In the genomic region with DNA sequence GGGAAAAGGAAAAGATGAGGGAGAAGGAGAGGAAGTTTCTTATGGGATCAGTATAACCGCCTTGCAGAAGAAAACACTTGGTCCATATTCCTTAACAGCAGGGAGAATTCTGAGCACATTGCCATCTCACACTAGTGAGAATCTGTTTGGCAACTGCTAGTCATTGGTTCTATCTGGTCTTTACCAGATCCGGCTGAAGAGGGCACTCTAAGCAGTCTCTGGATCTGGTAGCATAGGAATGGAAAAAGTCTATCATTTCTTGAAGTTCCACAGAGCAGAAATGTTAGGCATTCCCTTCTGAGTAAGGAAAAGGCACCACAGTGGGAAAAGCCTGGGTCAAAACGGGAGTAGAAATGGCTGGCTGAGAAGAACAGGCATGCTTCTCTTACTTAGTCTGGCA, we compare ENCODE assay signal across 21 mouse cellular contexts.
DNase-seq lines count a peak whose midpoint lies in the region; ATAC-seq and TF ChIP-seq lines count a peak whose summit lies in the region.
"Had no signal": no experiment of that assay in that cellular context is flagged by ENCODE, and none has a peak within 500 bp of the region (broad histone marks: within the 10 kb centered on the region; RNA-seq: fewer than 3 reads in every experiment).

No protein-coding gene starts in this region.

- no peak overlapping the region for H3K4me2 ChIP-seq in forebrain, postnatal 0 days (ENCODE audit: low read depth)
- no peak overlapping the region for H3K4me2 ChIP-seq in forebrain, embryonic 13.5 days
- H3K4me2 ChIP-seq: embryonic facial prominence, embryonic 15.5 days; limb, embryonic 13.5 days; liver, embryonic 13.5 days; lung, embryonic 15.5 days; midbrain, embryonic 15.5 days had no signal

- H3K27ac ChIP-seq in forebrain, postnatal 0 days (ENCODE audit: low read depth, low read length): no peak overlapping the region
- H3K27ac ChIP-seq in forebrain, embryonic 13.5 days: no peak overlapping the region
- H3K27ac ChIP-seq in left cerebral cortex, adult 2 months: no peak overlapping the region
- no peak overlapping the region for H3K27ac ChIP-seq in heart, embryonic 10.5 days
- H3K27ac ChIP-seq: embryonic facial prominence, embryonic 15.5 days; limb, embryonic 13.5 days; liver, embryonic 13.5 days; lung, embryonic 15.5 days; midbrain, embryonic 15.5 days had no signal

- H3K4me1 ChIP-seq in forebrain, postnatal 0 days (ENCODE audit: insufficient read depth): no peaks in the 10 kb centered on the region
- H3K4me1 ChIP-seq in forebrain, embryonic 13.5 days: no peaks in the 10 kb centered on the region
- H3K4me1 ChIP-seq in heart, embryonic 10.5 days: no peaks in the 10 kb centered on the region
- H3K4me1 ChIP-seq: embryonic facial prominence, embryonic 15.5 days; limb, embryonic 13.5 days; liver, embryonic 13.5 days; lung, embryonic 15.5 days; midbrain, embryonic 15.5 days had no signal

- no peak for ATAC-seq in forebrain, postnatal 0 days
- ATAC-seq in forebrain, embryonic 13.5 days: no peak
- ATAC-seq: inflammation-experienced regulatory T-cells, adult 6 months; midbrain, embryonic 15.5 days had no signal

- no peak overlapping the region for H3K9ac ChIP-seq in forebrain, postnatal 0 days
- no peak overlapping the region for H3K9ac ChIP-seq in forebrain, embryonic 13.5 days
- H3K9ac ChIP-seq: embryonic facial prominence, embryonic 15.5 days; limb, embryonic 13.5 days; liver, embryonic 13.5 days; lung, embryonic 15.5 days; midbrain, embryonic 15.5 days had no signal

- no peak overlapping the region for H3K4me3 ChIP-seq in forebrain, postnatal 0 days (ENCODE audit: low read depth, low read length)
- no peak overlapping the region for H3K4me3 ChIP-seq in forebrain, embryonic 13.5 days
- no peak overlapping the region for H3K4me3 ChIP-seq in left cerebral cortex, adult 2 months
- H3K4me3 ChIP-seq in heart, embryonic 10.5 days: no peak overlapping the region
- H3K4me3 ChIP-seq: embryonic facial prominence, embryonic 15.5 days; limb, embryonic 13.5 days; liver, embryonic 13.5 days; lung, embryonic 15.5 days; midbrain, embryonic 15.5 days had no signal

- no peaks in the 10 kb centered on the region for H3K9me3 ChIP-seq in forebrain, postnatal 0 days (ENCODE audit: low read length)
- H3K9me3 ChIP-seq in forebrain, embryonic 13.5 days (replicated peaks): no peaks in the 10 kb centered on the region
- no peaks in the 10 kb centered on the region for H3K9me3 ChIP-seq in heart, embryonic 10.5 days
- H3K9me3 ChIP-seq: embryonic facial prominence, embryonic 15.5 days; limb, embryonic 13.5 days; liver, embryonic 13.5 days; lung, embryonic 15.5 days; midbrain, embryonic 15.5 days had no signal

- peak; percentile 14; the same call in 1 of the 2 replicates for TF ChIP-seq CTCF in forebrain, postnatal 0 days (IDR thresholded peaks at IDR 0.05; ENCODE audit: low read depth)
- peak; percentile 30 for TF ChIP-seq CTCF in left cerebral cortex, adult 2 months (IDR thresholded peaks at IDR 0.05)

- intact Hi-C loops in left cerebral cortex, adult 2 months (cut with DNase I): loop anchor here (5.0 kb wide), 1 partner anchor 115 kb away; no protein-coding TSS in a partner anchor

- H3K27me3 ChIP-seq in forebrain, postnatal 0 days (ENCODE audit: insufficient read depth, low read length): no peaks in the 10 kb centered on the region
- no peaks in the 10 kb centered on the region for H3K27me3 ChIP-seq in forebrain, embryonic 13.5 days
- no peaks in the 10 kb centered on the region for H3K27me3 ChIP-seq in heart, embryonic 10.5 days (ENCODE audit: insufficient read depth, poor library complexity, severe bottlenecking)
- H3K27me3 ChIP-seq: embryonic facial prominence, embryonic 15.5 days; limb, embryonic 13.5 days; liver, embryonic 13.5 days; lung, embryonic 15.5 days; midbrain, embryonic 15.5 days had no signal

- peak; percentile 22 for DNase-seq in forebrain, postnatal 0 days
- no peak for DNase-seq in left cerebral cortex, adult 2 months (ENCODE audit: extremely low spot score in 1 of 2, low spot score in 2 of 2)
- no peak for DNase-seq in left cerebral cortex, adult 8-10 months (ENCODE audit: low spot score in 2 of 2)
- peak; percentile 4 to 7 for DNase-seq in right cerebral cortex, adult 2 months (ENCODE audit: low spot score in 2 of 2)
- no peak for DNase-seq in right cerebral cortex, postnatal 4 days
- DNase-seq in heart, embryonic 10.5 days (ENCODE audit: low spot score): no peak
- DNase-seq: adrenal gland, adult 2 months; B cell, adult 2 months; cerebellum, adult 9-10 months; embryo, embryonic 11 days; gastrocnemius, postnatal 14 days; heart, adult 18-20 months; kidney, adult 9 months; kidney, postnatal 36 days; liver, embryonic 13.5 days had no signal

- 52% methylated on average over 3 of the region's 3 CpGs for WGBS in forebrain, postnatal 0 days
- 60% methylated on average over 3 of the region's 3 CpGs for WGBS in forebrain, embryonic 13.5 days
- 48% methylated on average over 3 of the region's 3 CpGs for WGBS in heart, embryonic 10.5 days

- H3K36me3 ChIP-seq in forebrain, postnatal 0 days (ENCODE audit: insufficient read depth): no peaks in the 10 kb centered on the region
- H3K36me3 ChIP-seq in forebrain, embryonic 13.5 days (ENCODE audit: poor library complexity, severe bottlenecking): no peaks in the 10 kb centered on the region
- no peaks in the 10 kb centered on the region for H3K36me3 ChIP-seq in heart, embryonic 10.5 days
- H3K36me3 ChIP-seq: embryonic facial prominence, embryonic 15.5 days; limb, embryonic 13.5 days; liver, embryonic 13.5 days; lung, embryonic 15.5 days; midbrain, embryonic 15.5 days had no signal

Comparison
In these comparisons a context has a peak if more than half of its experiments do, and no peak if none do; other contexts are left out.
1. DNase-seq: peak in forebrain, postnatal 0 days (single experiment) and right cerebral cortex, adult 2 months (2 of 2); none in left cerebral cortex, adult 2 months (0 of 2), left cerebral cortex, adult 8-10 months (0 of 2), right cerebral cortex, postnatal 4 days (single experiment) and heart, embryonic 10.5 days (single experiment).